Mouse (Mus musculus) ovary, postnatal 10 days (tissue): ENCODE results near the gene Spry1.

Source experiments
- DNase-seq: peaks from one replicate; pipeline ENCODE4 v3.0.0; 2022; ENCODE audit warnings: low spot score

The Spry1 gene

GRCm38 (mm10) chr3:37672266-37673040 is 32.7 kb downstream of the Spry1 start:
- DNase-seq: no peak

GRCm38 (mm10) chr3:37673513-37674261 is 33.9 kb downstream of the Spry1 start:
- DNase-seq: no peak

DNA sequence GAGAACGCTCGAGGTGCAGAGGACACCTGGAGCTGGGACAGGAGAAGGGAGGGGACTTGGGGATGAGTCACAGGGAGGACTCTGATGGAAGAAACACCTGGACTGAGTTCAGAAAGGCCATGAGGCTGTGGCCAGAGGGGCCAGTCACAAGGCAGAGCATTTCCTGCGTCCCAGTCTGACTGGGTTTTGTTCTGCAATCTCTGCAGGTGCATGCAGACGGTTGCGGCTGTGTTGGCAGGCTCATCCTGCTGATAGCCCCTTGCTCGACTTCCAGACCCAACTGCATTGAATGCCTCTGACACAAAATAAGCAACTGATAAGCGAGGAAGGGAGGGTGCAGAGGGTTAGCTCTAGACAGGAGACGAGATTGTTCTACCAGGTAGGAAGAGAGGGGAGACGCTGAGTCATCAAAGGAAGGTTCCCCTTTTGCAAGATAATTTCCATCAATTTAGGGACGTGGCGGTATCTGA is 35.3 kb downstream of the Spry1 start:
- DNase-seq: no peak

DNA sequence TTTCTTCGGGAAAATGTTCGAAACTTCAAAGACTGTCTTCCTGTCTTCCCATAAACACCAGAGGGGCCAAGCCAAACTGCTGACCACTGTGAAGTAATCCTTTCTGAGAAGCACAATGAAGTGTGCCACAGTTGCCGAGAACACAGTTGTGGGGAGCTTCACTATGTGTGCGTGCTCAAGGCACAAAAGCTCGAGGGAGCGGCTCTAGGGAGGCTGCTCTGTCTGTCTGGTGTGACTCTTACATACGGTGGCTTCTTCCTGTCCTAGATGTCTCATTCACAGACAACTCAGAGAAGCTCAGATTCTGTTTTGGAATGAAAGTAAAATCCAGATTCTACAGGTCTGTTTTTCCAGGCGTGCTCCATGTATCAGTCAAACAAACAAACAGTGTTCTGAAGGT is 36.5 kb downstream of the Spry1 start:
- no peak for DNase-seq

DNA sequence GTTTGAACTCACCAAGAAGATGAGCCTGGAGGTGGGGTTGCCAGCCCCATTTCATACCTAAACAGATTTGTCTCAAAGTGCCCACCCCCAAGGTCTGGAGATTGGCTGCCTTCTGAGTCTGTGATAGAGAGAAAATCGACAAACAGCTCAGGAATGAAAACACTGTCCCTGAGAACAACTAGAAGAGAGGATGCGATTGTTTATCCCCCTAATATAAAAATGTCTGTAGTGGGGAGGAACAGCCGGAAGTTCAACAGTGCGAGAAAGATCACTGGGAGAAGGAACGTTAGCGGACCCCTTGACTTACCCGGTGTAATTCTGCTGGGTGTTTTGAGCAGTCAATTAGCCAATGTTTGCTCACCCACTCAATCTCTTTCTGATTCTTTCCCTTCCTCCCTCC is 46.5 kb downstream of the Spry1 start:
- DNase-seq: no peak

GRCm38 (mm10) chr3:37686751-37687150 is 47.0 kb downstream of the Spry1 start:
- DNase-seq: no peak

DNA sequence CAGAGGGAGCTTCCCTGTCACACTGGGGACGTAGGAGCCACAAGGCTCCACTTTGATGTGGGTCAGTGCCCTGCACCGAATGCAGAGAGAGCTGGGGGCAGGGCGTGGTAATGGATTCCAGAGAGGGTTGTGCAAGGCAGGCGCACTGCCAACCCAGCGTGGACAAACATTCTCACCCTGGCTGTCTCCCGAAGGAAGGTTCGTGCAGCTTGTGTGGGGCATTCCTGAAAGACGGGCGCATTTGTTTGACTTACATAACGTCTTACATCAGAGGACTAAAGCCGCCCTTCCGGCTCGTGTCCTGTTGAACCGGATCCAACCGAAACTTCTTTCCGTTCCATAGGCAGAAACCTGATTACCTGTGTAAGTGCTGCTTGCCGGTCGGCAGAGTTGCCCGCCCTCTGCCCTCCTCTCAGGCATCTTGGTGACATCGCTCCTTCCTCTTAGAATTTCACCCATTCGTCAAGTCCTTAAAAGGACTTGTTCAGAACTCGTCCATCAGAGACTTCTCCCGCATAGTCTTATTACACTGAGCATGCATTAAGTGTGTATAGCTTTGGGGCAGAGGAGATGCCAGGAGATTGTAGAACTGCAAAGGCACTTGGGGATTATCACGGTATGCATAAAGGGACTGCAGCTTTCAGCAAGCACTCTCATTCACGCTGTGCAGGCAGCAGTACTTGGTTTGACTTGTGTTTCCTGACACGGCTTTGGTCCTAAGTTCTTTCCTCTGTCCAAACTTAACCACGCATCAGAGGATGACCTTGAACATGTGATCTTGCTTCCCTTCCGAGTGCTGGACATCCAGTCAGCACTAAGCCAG is 47.6 kb downstream of the Spry1 start:
- peak; percentile 29 for DNase-seq

DNA sequence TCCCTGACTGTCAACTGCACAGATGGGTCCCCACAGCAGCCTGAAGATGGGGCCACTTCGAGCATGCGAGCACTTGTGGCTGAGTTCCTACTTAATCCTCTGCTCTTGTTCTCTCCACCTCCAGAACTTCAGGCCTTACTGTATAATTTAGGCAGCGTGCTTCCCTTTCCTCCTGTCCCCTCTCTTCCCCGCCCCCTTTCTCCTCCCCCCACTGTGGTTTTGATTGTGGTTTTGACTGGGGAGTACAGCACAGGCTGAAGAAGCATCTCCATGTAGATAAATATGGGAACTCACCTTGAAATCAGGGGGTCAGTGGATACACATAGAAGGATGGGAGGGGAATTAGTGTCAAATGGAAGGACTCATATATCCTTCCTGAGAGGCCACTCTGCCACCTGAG is 53.2 kb downstream of the Spry1 start:
- DNase-seq: no peak

GRCm38 (mm10) chr3:37693552-37693951 is 53.8 kb downstream of the Spry1 start:
- DNase-seq: no peak
